Mouse (Mus musculus): ENCODE measurements at regions not wholly inside any gene's neighbourhood (a gene's known extent, or its start where the extent isn't known, plus 50 kb on each side); places are given as distances from the start of the nearest gene placed in this dataset.

DNA sequence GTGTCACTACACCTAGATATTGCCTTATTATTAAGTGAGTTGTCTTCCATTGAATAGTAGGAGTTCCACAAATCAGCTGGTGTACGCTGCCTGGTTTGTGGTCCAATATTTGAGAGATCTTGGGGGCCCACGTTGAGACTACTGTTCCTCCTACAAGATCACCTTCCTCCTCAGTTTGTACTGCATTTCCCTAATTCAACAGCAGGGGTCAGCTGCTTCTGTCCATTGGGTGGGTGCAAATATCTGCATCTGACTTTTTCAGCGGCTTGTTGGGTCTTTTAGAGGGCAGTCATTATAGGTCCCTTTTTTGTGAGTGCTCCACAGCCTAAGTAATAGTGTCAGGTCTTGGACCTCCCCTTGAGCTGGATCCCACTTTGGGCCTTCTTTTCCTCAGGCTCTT lies 908.8 kb upstream of the Vwc2 start:
- TF ChIP-seq CTCF (IDR thresholded peaks at IDR 0.05; ENCODE audit: borderline replicate concordance, control insufficient read depth, extremely low read depth, insufficient read depth, low read length, poor library complexity) (no peak), POLR2A (IDR thresholded peaks at IDR 0.05; ENCODE audit: control insufficient read depth, extremely low read depth, insufficient read depth, low read length, poor library complexity) (no peak)

All from thymus, adult 2 months (tissue).